Mouse (Mus musculus) T-helper 17 cell (primary cell): ENCODE data around the gene Gm15737.

Experiments
- in situ Hi-C, 2 experiments: fragments of 300-600 bp; cut with MboI, MseI; formaldehyde crosslinking; loops; 1 replicate in 1 of 2; 2 replicates in 1 of 2; pipeline ENCODE4 v1.15.1; 2025; ENCODE audit warnings: high pct_unique_total_duplicates in 2 of 2

Gene Gm15737

GRCm38 (mm10) chr6:92874854-92875253 lies 5.7 kb downstream of the Gm15737 start:
- in situ Hi-C loops = no loop called here

DNA sequence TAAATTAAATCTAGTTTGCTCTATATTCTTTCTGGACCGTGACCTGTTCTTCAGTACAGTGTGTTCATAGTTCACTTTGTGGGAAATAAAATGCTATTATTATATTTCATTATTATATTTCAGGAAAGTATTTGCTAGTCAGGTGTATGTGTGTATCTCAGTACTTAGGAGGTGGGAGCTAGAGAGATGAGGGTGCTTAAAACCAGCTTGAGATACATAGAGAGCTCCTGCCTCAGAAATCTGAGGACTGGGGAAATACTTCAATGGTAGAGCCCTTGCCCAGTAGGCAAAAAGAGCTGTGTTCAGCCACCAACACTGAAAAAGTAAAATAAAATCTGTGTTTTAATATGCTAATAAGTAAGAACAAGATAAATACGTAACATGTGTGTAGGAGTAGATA lies 6.2 kb downstream of the Gm15737 start:
- in situ Hi-C loops = no loop called here

- in situ Hi-C loops = no loop called here
Measured at GRCm38 (mm10) chr6:92876121-92876520, 7.0 kb downstream of the Gm15737 start.

DNA sequence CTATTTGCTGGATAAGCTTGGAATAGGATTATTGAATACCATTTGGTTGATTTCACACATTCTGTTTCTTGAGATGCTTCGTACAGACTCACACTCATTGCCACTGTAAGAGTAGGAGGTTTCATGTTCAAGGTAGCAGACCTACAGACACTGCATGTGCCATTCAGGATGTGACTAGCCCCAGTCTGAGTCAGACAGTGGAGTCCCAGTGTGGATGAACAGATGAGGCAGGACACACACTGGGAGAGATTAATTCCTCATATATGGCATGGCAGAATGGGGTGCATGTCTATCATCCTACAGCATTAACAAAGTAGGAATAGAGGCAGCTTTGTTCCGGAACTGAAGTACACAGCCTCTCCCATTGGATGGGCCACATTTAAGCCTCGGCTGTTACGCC lies 8.1 kb downstream of the Gm15737 start:
- in situ Hi-C loops = no loop called here

DNA sequence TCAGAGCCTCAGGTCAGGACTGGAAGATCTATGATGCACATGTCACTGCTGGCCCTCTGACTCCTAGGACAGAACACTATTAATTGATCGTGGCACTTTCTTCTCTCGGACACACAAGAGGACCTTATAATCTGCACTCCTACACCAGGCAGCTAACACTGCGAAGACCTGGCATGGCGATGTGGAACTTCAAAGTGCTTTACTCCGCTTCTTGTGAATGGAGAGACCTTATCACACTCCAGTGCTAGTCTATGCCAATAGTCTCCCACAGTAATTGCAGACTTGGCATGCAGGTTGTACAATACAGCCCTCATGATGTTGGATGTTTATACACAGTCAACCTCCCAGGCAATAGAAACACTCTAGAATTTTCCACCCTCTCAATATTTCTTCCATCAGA lies 9.6 kb downstream of the Gm15737 start:
- in situ Hi-C loops = no loop called here

GRCm38 (mm10) chr6:92879700-92880265 lies 10.6 kb downstream of the Gm15737 start:
- in situ Hi-C loops = no loop called here

DNA sequence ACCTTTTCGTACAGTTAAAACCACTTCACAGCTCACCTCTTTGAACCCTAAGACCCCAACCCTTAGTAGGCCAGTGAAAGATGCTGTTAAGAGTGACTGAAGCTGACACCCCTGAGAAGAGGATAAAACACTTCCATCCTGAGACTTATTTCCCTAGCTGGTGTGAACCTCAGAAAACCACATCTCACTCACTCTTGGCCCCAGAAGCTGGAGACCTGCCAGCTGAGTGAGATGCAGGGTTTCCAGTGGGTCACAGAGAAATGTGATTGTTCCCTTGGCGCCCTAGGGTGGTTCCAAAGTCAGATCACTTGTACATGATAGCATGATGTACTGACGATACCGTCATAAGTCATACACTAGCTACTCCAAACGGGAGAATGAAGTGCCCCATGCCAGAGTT lies 13.3 kb downstream of the Gm15737 start:
- in situ Hi-C loops = no loop called here

GRCm38 (mm10) chr6:92883131-92883900 lies 14.2 kb downstream of the Gm15737 start:
- in situ Hi-C loops = no loop called here

GRCm38 (mm10) chr6:92891535-92891934 lies 22.4 kb downstream of the Gm15737 start:
- in situ Hi-C loops = no loop called here

- in situ Hi-C loops = no loop called here
Measured at GRCm38 (mm10) chr6:92904037-92904436, 34.9 kb downstream of the Gm15737 start.

GRCm38 (mm10) chr6:92904491-92904890 lies 35.3 kb downstream of the Gm15737 start:
- in situ Hi-C loops = no loop called here

GRCm38 (mm10) chr6:92905922-92906321 lies 36.8 kb downstream of the Gm15737 start:
- in situ Hi-C loops = no loop called here

DNA sequence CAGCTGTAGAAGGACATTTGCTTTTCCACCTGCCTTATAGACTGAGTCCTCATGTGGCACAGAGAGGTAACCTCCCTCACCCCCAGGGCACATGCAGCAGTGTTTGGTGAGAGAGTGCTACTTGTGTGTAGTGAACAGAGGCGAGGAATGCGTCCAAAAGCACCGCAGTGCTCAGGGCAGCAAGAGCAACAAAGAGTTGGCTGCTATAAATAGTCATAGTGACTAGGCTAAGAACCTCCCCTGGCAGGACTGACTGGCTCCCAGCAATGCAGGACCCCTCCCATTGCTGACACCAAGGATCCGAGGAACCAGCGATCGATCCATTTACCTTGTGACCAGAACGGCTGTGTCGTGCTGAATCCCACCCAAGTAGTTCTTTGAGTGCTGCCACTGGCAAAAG lies 40.2 kb downstream of the Gm15737 start:
- in situ Hi-C loops = no loop called here

- in situ Hi-C loops = no loop called here
Measured at GRCm38 (mm10) chr6:92910611-92911010, 41.5 kb downstream of the Gm15737 start.

- in situ Hi-C loops = no loop called here
Measured at GRCm38 (mm10) chr6:92920938-92921689, 52.0 kb downstream of the Gm15737 start.

DNA sequence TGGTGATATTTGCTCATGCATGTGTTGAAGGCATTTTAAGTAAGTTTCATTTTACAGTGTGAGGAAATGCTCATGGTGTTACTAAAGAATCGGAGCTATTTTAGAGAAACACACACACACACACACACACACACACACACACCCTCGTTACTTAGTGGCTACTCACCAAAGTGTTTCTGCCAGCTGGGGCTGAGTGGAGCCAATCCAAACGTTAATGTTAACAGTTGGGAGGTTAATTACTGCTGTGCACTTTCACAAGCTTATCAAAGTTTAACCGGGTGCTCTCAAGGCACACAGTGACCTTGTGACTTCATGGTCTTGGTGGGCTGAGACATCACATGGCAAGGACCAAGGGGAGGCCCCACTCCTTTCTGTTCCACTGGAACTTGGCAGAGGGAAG lies 52.7 kb downstream of the Gm15737 start:
- in situ Hi-C loops = no loop called here

DNA sequence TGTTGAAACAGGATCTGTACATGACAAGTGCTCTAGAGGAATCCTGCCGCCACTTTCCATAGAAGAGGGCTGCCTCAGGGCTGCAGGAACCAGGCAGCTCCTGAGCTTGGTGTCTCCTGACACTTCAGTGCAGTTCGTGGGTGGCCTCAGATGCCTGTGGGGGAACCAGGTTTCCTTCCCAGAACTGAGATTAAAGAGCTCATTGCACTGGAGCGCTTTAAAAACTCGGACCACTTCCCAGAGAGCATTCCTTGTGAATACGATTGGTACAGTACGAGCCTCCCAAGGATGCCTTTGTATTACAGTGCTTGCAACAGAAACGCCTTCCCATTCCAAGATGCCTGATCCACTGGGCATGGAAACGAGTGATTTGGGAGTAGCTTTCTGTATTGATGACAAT lies 55.4 kb downstream of the Gm15737 start:
- in situ Hi-C loops = no loop called here

GRCm38 (mm10) chr6:92928261-92928660 lies 59.1 kb downstream of the Gm15737 start:
- in situ Hi-C loops = no loop called here
